Mouse (Mus musculus): ENCODE measurements around the gene Spint2. TPM values are rescaled to one million over a fixed set of nuclear protein-coding genes. Genes with fewer than 3 reads are reported as not detected.
A peak's percentile ranks its signal among the peaks of the same experiment; 100 is the strongest.

The Spint2 gene
- polyA plus RNA-seq, 1 experiment from 2014 or later: 116 TPM

GRCm38 (mm10) chr7:29314844-29315628 is 33.3 kb upstream of the Spint2 start:
- ATAC-seq (replicated peaks; ENCODE audit: extremely low read depth, insufficient read depth, low FRiP score): no peak
- Histone ChIP-seq H3K36me3 (ENCODE audit: control insufficient read depth, insufficient read depth) (no peaks in the 10 kb centered on the region), H3K27ac (ENCODE audit: low read length) (no peak overlapping the region), H3K27me3 (ENCODE audit: control insufficient read depth, insufficient read depth, low read length) (peaks cover 37% of the 10 kb centered on the region), H3K4me2 (ENCODE audit: low read depth, low read length) (no peak overlapping the region), H3K4me1 (ENCODE audit: control insufficient read depth, insufficient read depth, low read length) (peaks cover 25% of the 10 kb centered on the region), H3K9ac (ENCODE audit: low read length) (no peak overlapping the region), H3K9me3 (replicated peaks; ENCODE audit: control insufficient read depth, low read length) (no peaks in the 10 kb centered on the region), H3K4me3 (ENCODE audit: low read length) (no peak overlapping the region)
- 71% methylated on average over 13 of the region's 13 CpGs for WGBS

GRCm38 (mm10) chr7:29313572-29314261 is 32.0 kb upstream of the Spint2 start:
- H3K4me2 ChIP-seq (ENCODE audit: low read depth, low read length): no peak overlapping the region
- H3K36me3 ChIP-seq (ENCODE audit: control insufficient read depth, insufficient read depth): no peaks in the 10 kb centered on the region
- H3K4me1 ChIP-seq (ENCODE audit: control insufficient read depth, insufficient read depth, low read length): peaks cover 25% of the 10 kb centered on the region
- no peak overlapping the region for H3K9ac ChIP-seq (ENCODE audit: low read length)
- no peaks in the 10 kb centered on the region for H3K9me3 ChIP-seq (replicated peaks; ENCODE audit: control insufficient read depth, low read length)
- no peak overlapping the region for H3K27ac ChIP-seq (ENCODE audit: low read length)
- peaks cover 31% of the 10 kb centered on the region for H3K27me3 ChIP-seq (ENCODE audit: control insufficient read depth, insufficient read depth, low read length)
- H3K4me3 ChIP-seq (ENCODE audit: low read length): no peak overlapping the region
- 56% methylated on average over 9 of the region's 9 CpGs for WGBS
- no peak for ATAC-seq (replicated peaks; ENCODE audit: extremely low read depth, insufficient read depth, low FRiP score)

- no peak overlapping the region for H3K4me3 ChIP-seq (ENCODE audit: low read length)
- no peak for ATAC-seq (replicated peaks; ENCODE audit: extremely low read depth, insufficient read depth, low FRiP score)
- H3K27me3 ChIP-seq (ENCODE audit: control insufficient read depth, insufficient read depth, low read length): peaks cover 32% of the 10 kb centered on the region
- peaks cover 22% of the 10 kb centered on the region for H3K4me1 ChIP-seq (ENCODE audit: control insufficient read depth, insufficient read depth, low read length)
- no peak overlapping the region for H3K4me2 ChIP-seq (ENCODE audit: low read depth, low read length)
- 54% methylated on average over 9 of the region's 9 CpGs for WGBS
- H3K9ac ChIP-seq (ENCODE audit: low read length): no peak overlapping the region
- H3K9me3 ChIP-seq (replicated peaks; ENCODE audit: control insufficient read depth, low read length): no peaks in the 10 kb centered on the region
- H3K27ac ChIP-seq (ENCODE audit: low read length): no peak overlapping the region
- H3K36me3 ChIP-seq (ENCODE audit: control insufficient read depth, insufficient read depth): no peaks in the 10 kb centered on the region
Observed at GRCm38 (mm10) chr7:29313051-29313450, 31.3 kb upstream of the Spint2 start.

GRCm38 (mm10) chr7:29309749-29310148 is 28.0 kb upstream of the Spint2 start:
- peaks cover 19% of the 10 kb centered on the region for H3K4me1 ChIP-seq (ENCODE audit: control insufficient read depth, insufficient read depth, low read length)
- no peak for ATAC-seq (replicated peaks; ENCODE audit: extremely low read depth, insufficient read depth, low FRiP score)
- 6% methylated on average over 5 of the region's 5 CpGs for WGBS
- peaks cover 42% of the 10 kb centered on the region for H3K27me3 ChIP-seq (ENCODE audit: control insufficient read depth, insufficient read depth, low read length)
- H3K36me3 ChIP-seq (ENCODE audit: control insufficient read depth, insufficient read depth): no peaks in the 10 kb centered on the region
- no peak overlapping the region for H3K27ac ChIP-seq (ENCODE audit: low read length)
- H3K4me3 ChIP-seq (ENCODE audit: low read length): peak overlapping the region; percentile 53
- H3K4me2 ChIP-seq (ENCODE audit: low read depth, low read length): peak overlapping the region; percentile 80
- H3K9ac ChIP-seq (ENCODE audit: low read length): peak overlapping the region; percentile 44
- H3K9me3 ChIP-seq (replicated peaks; ENCODE audit: control insufficient read depth, low read length): no peaks in the 10 kb centered on the region

- Histone ChIP-seq H3K9ac (ENCODE audit: low read length) (peak overlapping the region; percentile 44), H3K27me3 (ENCODE audit: control insufficient read depth, insufficient read depth, low read length) (peaks cover 47% of the 10 kb centered on the region), H3K4me2 (ENCODE audit: low read depth, low read length) (peak overlapping the region; percentile 80), H3K27ac (ENCODE audit: low read length) (no peak overlapping the region), H3K4me1 (ENCODE audit: control insufficient read depth, insufficient read depth, low read length) (peaks cover 23% of the 10 kb centered on the region), H3K36me3 (ENCODE audit: control insufficient read depth, insufficient read depth) (no peaks in the 10 kb centered on the region), H3K4me3 (ENCODE audit: low read length) (peak overlapping the region; percentile 53), H3K9me3 (replicated peaks; ENCODE audit: control insufficient read depth, low read length) (no peaks in the 10 kb centered on the region)
- ATAC-seq (replicated peaks; ENCODE audit: extremely low read depth, insufficient read depth, low FRiP score): no peak
- WGBS: under 1% methylated on average over 36 of the region's 36 CpGs
Observed at GRCm38 (mm10) chr7:29309221-29309721, 27.6 kb upstream of the Spint2 start.

GRCm38 (mm10) chr7:29307350-29308104 is 25.8 kb upstream of the Spint2 start:
- H3K27me3 ChIP-seq (ENCODE audit: control insufficient read depth, insufficient read depth, low read length): peaks cover 64% of the 10 kb centered on the region
- no peaks in the 10 kb centered on the region for H3K36me3 ChIP-seq (ENCODE audit: control insufficient read depth, insufficient read depth)
- peak overlapping the region; percentile 71 for H3K9ac ChIP-seq (ENCODE audit: low read length)
- H3K27ac ChIP-seq (ENCODE audit: low read length): no peak overlapping the region
- ATAC-seq (replicated peaks; ENCODE audit: extremely low read depth, insufficient read depth, low FRiP score): peak; percentile 87
- no peaks in the 10 kb centered on the region for H3K9me3 ChIP-seq (replicated peaks; ENCODE audit: control insufficient read depth, low read length)
- H3K4me3 ChIP-seq (ENCODE audit: low read length): peak overlapping the region; percentile 72
- peak overlapping the region; percentile 99 for H3K4me2 ChIP-seq (ENCODE audit: low read depth, low read length)
- peaks cover 27% of the 10 kb centered on the region for H3K4me1 ChIP-seq (ENCODE audit: control insufficient read depth, insufficient read depth, low read length)
- WGBS: 1% methylated on average over 42 of the region's 42 CpGs

- H3K4me3 ChIP-seq (ENCODE audit: low read length): no peak overlapping the region
- peaks cover 27% of the 10 kb centered on the region for H3K4me1 ChIP-seq (ENCODE audit: control insufficient read depth, insufficient read depth, low read length)
- 29% methylated on average over 7 of the region's 7 CpGs for WGBS
- H3K9me3 ChIP-seq (replicated peaks; ENCODE audit: control insufficient read depth, low read length): no peaks in the 10 kb centered on the region
- H3K9ac ChIP-seq (ENCODE audit: low read length): no peak overlapping the region
- H3K27me3 ChIP-seq (ENCODE audit: control insufficient read depth, insufficient read depth, low read length): peaks cover 71% of the 10 kb centered on the region
- no peak overlapping the region for H3K4me2 ChIP-seq (ENCODE audit: low read depth, low read length)
- ATAC-seq (replicated peaks; ENCODE audit: extremely low read depth, insufficient read depth, low FRiP score): no peak
- no peaks in the 10 kb centered on the region for H3K36me3 ChIP-seq (ENCODE audit: control insufficient read depth, insufficient read depth)
- H3K27ac ChIP-seq (ENCODE audit: low read length): no peak overlapping the region
Observed at GRCm38 (mm10) chr7:29306619-29307018, 24.9 kb upstream of the Spint2 start.

- H3K27ac ChIP-seq (ENCODE audit: low read length): no peak overlapping the region
- no peak overlapping the region for H3K4me3 ChIP-seq (ENCODE audit: low read length)
- WGBS: 56% methylated on average over 7 of the region's 7 CpGs
- peaks cover 27% of the 10 kb centered on the region for H3K4me1 ChIP-seq (ENCODE audit: control insufficient read depth, insufficient read depth, low read length)
- peaks cover 66% of the 10 kb centered on the region for H3K27me3 ChIP-seq (ENCODE audit: control insufficient read depth, insufficient read depth, low read length)
- no peak overlapping the region for H3K4me2 ChIP-seq (ENCODE audit: low read depth, low read length)
- H3K9ac ChIP-seq (ENCODE audit: low read length): no peak overlapping the region
- no peak for ATAC-seq (replicated peaks; ENCODE audit: extremely low read depth, insufficient read depth, low FRiP score)
- H3K9me3 ChIP-seq (replicated peaks; ENCODE audit: control insufficient read depth, low read length): no peaks in the 10 kb centered on the region
- no peaks in the 10 kb centered on the region for H3K36me3 ChIP-seq (ENCODE audit: control insufficient read depth, insufficient read depth)
Observed at GRCm38 (mm10) chr7:29306108-29306507, 24.4 kb upstream of the Spint2 start.

Measured in heart, embryonic 16.5 days (tissue).